Mouse (Mus musculus) adrenal gland, postnatal 25 days (tissue): ENCODE measurements at regions not wholly inside any gene's neighbourhood (a gene's known extent, or its start where the extent isn't known, plus 50 kb on each side); places are given as distances from the start of the nearest gene placed in this dataset.

Experiments
- DNase-seq: peaks from one replicate; pipeline ENCODE4 v3.0.0; 2021; ENCODE audit warnings: mixed read lengths

DNA sequence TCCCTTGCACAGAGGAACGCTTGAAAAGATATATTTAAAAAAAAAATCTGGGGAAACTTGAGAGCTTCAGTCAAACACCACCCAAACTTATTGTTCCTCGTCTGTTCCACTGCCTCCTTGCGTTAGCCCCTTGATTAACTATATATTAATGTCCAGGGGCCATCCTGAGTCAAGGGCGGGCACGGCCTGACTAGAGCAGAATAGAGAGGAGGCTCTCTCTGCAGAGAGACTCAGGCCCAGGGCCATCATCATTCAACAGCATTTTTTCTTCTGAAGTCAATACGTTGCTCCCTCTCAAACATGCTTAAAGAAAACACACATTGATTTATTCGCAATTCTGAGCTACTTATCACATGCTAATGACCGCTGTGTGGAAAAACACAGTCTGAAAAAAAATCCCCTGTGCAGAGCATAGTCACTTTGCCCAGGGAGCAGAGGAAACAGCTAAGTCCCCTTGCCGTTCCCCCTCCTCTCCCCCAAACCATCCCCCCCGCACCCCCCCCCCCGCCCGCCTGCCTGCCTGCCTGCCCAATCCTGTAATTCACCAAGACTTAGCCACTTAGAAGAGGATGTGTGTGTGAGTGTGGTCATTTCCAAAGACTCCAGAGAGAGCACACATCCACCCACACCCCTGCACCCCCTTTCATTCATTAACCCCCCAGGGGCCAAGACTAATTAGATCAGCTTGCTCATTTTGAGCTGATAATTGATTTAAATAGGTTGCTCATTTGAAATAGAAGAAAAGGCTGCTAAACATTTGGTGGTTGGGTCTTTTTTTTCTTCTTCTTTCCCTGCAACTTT, 281.5 kb downstream of the Insig2 start:
- DNase-seq, result no peak

- DNase-seq, result no peak
Observed at GRCm38 (mm10) chr1:121051496-121052119, 280.8 kb downstream of the Insig2 start.

DNA sequence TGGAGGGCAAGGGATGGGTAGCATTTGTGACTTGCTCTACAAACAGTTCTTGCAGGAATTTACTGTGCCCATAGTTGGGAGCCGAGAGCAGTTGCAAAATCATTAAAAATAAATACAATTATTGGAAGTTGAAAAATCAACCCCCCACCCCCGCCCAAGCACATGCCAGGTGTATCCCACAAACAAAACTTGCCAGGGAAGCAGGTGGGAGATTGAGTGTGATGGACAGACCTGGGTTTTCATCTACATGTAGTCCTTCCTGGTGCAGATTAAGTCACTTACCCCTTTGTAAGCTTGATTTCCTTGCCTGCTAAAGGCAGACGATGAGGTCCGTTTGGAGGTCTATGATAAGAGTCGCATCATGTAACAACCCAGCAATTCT, 280.3 kb downstream of the Insig2 start:
- DNase-seq, result no peak

DNA sequence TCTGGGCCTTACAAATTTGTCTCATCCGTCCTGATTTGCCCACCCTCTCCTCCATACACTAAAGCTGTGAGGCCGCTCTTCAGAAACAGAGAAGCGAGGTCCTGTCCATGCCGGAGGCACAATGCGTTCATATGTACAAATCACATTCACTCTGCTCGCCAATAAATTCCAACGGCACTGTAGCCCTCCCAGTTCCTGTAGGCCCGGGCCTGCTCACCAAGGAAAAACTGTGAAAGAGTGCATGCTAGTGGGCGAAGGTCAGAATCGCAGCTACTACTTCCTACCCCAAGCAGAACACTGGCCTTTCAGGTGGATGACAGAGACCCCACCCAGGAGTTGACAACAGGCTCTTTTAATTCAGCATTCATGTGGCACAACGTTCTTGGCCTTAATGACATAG, 278.7 kb downstream of the Insig2 start:
- DNase-seq, result peak; percentile 12

DNA sequence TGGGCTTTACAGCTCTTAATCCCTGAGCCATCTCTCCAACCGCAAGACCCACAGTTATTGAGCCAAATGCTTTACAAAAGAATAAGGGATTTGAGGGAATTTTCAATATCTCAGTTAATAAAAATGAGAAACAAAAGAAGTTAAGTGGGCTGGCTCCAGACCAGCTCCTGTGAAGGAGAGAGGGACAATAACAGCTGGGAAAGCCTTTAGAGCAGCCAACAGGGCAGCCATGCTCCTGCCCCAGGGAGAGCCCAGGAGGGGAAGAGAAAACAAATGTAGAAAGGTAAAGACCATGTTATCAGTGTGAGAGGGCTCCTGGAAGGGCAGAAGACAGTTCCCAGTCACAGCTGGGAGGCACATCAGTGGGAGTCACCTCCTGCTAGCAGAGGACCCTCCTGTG, 257.8 kb downstream of the Insig2 start:
- DNase-seq, result no peak

DNA sequence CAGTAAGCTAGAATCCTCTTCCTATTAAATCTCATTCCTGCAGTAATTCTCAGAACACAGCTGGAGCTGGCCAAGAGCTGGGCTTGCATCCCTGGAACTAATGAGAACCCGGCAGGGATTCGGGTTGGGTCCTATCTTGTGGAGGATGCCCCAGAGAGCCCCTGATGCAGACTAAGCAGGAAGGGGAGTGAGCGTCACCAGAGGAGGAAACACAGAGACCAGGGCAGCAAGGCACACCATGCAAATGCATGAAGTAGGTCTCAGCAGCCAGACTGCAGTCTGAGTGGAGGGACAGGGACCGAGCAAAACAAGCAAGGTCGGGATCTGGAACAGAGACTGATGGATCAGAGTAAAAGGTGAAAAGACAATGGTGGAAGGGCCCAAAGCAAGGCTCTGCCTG, 249.6 kb downstream of the Insig2 start:
- no peak for DNase-seq

DNA sequence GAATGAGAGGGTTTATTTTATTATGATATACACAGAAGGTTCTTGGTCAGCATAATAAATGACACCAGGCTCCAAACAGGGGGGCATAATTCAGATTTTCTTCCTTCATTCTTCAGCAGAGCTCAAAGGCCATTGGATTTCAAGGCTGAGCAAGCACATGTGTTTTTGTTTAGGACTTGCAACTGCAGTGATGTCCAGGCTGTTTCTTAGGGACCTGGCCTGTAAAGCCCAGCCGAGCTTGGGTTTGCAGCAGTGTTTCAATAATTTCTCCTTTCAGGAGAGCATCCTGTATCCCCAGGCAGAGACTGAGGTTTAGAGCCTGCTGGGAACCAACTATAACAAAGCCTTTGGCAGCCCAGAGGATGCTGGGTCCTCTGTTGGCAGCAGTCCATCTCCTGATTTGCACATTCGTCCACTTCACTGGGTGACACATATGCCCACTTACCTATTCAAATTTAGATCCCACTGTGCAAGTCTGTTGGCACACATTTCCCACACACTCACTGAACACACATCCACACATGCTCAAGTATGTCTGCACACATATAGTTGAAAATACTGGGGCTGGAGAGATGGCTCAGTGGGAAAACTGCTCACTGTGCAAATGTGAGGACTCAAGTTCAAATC, 247.2 kb downstream of the Insig2 start:
- DNase-seq, result no peak

- DNase-seq, result no peak
Observed at GRCm38 (mm10) chr1:121087124-121087887, 245.1 kb downstream of the Insig2 start.

DNA sequence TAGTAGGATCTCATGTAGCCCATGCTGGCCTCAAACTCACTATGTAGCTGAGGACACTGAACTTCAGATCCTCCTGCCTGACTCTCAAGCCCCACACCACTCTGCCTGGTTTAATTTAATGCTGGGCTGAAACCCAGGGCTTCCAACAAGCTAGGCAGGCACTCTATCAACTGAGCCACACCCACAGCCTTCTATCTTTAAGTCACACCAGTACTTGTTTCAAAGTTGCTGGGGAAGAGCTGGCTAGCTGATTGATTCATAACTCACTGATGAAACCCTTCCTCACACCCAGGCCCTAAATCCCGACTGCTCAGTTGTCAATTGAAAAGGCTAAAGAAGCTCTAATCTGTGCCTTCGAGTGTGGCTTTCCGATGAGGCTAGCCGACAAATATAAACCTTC, 241.8 kb downstream of the Insig2 start:
- no peak for DNase-seq

GRCm38 (mm10) chr1:121092870-121093269, 239.5 kb downstream of the Insig2 start:
- no peak for DNase-seq

DNA sequence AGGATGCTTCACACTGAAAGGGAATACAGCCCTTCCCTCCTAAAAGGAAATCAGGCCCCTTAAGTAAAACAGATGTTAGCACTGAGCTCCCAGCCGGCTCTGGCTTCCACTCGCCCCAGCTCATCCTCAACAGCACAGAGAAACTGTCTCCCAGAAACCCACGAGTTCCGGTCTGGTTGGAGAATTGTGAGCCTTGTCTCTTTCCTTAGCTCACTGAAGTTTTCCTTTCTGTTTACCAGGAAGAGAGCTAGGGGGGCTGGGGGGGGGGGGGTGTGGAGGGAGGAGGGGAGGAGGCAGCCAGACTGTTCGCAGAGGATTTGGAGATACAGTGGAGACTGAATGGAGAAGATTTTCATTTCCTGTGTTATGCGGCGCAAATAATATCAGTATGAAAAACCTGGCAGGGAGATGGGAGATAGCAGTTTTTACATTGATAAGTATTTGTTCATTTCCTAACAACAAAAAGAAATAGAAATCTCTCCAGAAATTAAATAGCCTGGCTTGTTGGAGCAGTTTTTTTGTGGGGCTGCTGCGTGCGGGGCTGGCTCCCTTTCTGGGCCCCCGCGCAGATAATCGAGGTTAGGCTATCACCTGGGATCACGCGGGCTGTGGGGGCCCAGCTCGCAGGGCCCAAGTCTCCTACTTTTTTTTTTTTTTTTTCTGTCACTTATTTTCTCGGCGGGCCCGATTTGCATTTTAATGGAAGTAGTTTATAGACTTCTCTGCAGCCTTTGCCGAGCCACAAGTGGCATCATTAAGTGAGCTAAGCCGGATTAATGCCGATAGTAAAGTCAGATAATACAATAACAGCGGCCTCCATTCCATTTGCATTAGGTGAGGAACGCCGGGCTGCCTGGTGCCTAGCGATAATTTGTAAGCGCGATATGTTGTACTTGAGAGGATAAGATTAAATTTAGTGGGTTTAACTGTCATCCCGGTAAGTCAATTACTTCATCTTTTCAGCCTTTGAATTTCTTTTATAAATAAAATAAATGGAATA, 235.5 kb downstream of the Insig2 start:
- no peak for DNase-seq

DNA sequence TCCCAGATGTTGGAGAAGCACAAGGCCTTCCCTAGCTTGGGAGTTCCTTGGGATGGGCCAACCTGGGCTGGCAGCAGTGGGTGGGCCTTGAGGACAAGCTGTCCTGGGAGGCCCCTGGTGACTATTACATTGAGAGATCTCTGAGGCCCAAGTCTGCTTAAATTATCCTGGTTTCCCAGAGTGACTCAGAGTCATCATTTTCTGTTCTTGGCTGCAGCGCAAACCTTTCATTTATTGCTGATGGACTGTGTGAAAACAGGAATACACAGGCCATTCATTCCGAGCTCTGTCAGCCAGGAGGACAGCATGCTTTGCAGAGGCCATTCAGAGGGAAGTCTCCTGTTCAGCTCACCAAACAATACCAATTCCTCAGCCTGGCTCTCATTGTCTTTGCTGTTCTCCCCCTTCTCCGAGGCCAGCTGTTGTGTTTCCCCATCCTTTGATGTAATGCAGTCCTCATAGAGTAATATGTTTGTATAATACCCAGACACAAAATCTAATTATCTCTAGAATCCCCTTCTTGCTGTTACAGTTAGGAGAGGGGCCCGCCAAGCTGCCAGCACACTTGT, 220.5 kb downstream of the Insig2 start:
- DNase-seq, result no peak

- DNase-seq, result no peak
Observed at GRCm38 (mm10) chr1:121112464-121112863, 219.9 kb downstream of the Insig2 start.

DNA sequence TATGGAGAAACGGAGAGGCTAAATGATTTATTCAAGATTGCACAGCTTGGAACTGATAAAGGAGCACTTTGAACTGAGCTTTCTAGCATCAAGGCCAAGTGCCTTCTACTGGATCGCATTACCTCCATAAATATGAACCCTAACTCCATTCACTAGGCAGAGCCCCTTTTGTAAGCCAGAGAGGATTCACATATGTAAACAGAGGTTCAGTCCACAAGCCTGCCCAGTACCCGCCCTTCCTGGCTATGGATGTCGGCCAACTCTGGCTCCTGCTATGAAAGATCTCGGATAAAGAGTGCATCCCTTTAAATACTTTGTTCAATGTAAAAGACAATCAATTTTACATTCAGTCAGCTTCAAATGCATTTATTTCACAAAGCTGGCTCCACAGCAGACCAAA, 215.8 kb downstream of the Insig2 start:
- no peak for DNase-seq

DNA sequence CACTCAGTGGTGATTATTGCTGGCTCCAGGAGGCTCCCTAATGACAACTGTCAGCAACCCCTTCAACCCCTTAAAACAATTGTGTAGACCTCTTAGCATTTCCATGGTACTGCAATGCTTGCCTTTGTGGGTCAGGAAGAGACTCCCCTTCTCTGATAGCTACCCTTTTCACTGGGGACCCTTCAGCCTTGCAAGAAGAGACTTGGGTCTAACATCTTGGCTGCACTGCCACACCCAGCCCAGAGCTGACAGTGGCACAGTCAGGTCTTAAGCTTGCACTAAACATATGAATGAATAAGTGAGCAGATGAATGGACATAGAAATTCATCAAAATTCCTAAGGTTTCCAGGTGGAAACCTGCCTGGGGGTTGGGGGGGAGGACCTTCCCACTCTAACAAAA, 209.0 kb downstream of the Insig2 start:
- no peak for DNase-seq

GRCm38 (mm10) chr1:121136284-121136683, 196.1 kb downstream of the Insig2 start:
- no peak for DNase-seq

DNA sequence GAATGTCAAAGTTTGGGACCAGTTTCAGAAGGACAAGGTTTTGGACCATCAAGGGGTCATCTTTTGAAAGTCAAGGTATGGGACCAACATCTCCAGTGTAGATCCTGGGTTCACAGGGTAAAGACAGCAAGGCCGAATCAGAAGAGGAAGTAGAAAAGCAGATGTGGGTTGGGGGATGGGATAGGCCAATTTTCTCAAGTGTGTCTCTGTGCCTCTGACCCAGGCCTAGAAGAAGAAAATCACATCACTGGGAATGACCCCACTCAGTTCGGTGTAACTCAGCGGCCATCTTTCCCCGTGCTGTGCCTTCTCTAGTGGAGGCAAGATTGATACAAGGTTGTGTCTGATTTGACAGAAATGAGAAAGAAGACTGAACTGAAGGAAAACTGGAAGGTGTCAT, 195.5 kb downstream of the Insig2 start:
- no peak for DNase-seq

DNA sequence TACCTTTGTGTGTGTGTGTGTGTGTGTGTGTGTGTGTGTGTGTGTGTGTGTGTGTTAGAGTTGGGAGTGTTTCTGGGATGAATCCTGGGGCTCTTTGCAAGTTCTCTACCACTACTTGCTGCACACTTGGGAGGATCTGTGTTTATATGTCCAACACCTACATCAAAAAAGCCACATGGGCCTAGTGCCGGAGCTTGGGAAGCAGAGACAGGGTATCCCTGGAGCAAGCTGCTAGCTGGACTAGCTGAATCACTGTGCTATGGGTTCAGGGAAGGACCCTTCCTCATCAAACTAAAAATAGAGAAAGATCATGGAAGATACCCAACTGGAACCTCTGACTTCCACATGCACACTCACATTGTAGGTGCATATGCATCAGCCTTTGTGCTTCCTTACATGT, 187.4 kb downstream of the Insig2 start:
- DNase-seq, result no peak

DNA sequence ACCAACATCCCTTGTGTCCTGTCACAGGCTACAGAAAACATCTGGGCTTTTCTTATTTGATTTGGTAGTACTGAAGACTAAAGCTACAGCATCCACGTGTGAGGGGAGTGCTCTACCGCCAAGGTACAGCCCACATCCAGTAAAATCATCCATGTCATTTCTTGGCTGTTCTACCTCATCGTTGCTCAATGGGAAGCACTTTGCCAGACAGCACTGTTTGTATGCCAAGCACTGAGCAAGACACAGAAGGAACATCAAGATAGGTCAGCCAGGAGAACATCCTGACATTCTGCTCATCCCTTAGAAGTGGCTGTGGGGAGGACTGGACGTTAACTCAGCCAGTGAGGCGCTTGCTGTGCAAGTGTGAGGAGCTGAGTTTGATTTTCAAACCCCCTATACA, 178.9 kb downstream of the Insig2 start:
- no peak for DNase-seq

DNA sequence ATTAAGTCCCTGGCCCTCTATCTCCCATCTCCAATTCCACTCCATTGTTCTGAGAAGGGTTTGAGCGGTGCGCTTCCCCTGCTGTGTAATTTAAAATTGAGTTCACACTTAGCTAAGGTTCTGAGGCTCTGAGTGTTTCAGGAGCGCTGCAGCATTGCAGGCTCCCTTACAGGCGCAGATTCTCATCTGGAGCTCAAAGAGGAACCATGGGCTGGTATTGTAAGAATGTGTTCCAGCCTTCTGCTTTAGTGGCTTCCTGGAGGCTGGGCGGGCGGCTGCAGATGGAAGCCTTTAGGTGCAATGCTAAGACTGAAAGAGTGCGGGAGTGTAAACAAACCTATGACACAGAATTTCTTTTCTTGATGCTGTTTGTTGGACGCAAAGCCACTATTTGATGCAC, 177.8 kb downstream of the Insig2 start:
- no peak for DNase-seq

DNA sequence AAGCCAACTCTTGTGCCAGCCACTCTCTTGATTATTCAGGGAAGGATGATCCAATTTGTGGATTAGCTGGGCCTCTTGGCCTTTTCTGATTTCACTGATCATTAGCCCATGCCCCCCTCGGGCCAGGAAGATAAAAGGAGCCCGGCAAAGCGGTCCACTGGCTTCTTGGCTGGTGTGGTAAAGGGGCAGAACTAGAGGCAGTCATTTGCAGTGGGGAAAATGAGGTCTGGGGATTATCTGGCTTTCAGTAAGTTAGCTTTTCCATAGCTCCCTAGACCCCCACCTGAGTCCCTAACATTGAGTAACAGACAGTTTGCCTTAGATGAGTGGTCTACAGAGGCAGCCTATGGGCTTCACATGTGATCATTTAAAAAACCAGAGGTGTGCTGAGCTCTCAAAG, 163.7 kb downstream of the Insig2 start:
- DNase-seq, result no peak
